Mouse (Mus musculus) testis, postnatal 10 days (tissue): ENCODE data around the gene Osbp2.

Experiments used
- DNase-seq: peaks from one replicate; pipeline ENCODE4 v3.0.0; 2021; ENCODE audit warnings: low spot score

Osbp2 gene

GRCm38 (mm10) chr11:3759433-3759832 is 104.3 kb downstream of the Osbp2 start:
- DNase-seq = no peak

- DNase-seq = no peak
Measured at GRCm38 (mm10) chr11:3755341-3755740, 108.4 kb downstream of the Osbp2 start.

GRCm38 (mm10) chr11:3754685-3755084 is 109.0 kb downstream of the Osbp2 start:
- no peak for DNase-seq

- DNase-seq = no peak
Measured at GRCm38 (mm10) chr11:3753897-3754296, 109.8 kb downstream of the Osbp2 start.

- no peak for DNase-seq
Measured at GRCm38 (mm10) chr11:3752766-3753165, 110.9 kb downstream of the Osbp2 start.

GRCm38 (mm10) chr11:3749831-3750230 is 113.9 kb downstream of the Osbp2 start:
- no peak for DNase-seq

GRCm38 (mm10) chr11:3742449-3742848 is 121.3 kb downstream of the Osbp2 start:
- no peak for DNase-seq

GRCm38 (mm10) chr11:3741183-3741582 is 122.5 kb downstream of the Osbp2 start:
- DNase-seq = no peak

GRCm38 (mm10) chr11:3738778-3739177 is 124.9 kb downstream of the Osbp2 start:
- no peak for DNase-seq

- no peak for DNase-seq
Measured at GRCm38 (mm10) chr11:3735715-3736114, 128.0 kb downstream of the Osbp2 start.

GRCm38 (mm10) chr11:3733933-3734636 is 129.6 kb downstream of the Osbp2 start:
- DNase-seq = no peak

- no peak for DNase-seq
Measured at GRCm38 (mm10) chr11:3731469-3731868, 132.2 kb downstream of the Osbp2 start.

- no peak for DNase-seq
Measured at GRCm38 (mm10) chr11:3727438-3728105, 136.1 kb downstream of the Osbp2 start.

GRCm38 (mm10) chr11:3725331-3726054 is 138.2 kb downstream of the Osbp2 start:
- no peak for DNase-seq

GRCm38 (mm10) chr11:3724726-3725125 is 139.0 kb downstream of the Osbp2 start:
- no peak for DNase-seq

GRCm38 (mm10) chr11:3723910-3724309 is 139.8 kb downstream of the Osbp2 start:
- DNase-seq = no peak

GRCm38 (mm10) chr11:3722861-3723260 is 140.8 kb downstream of the Osbp2 start:
- DNase-seq = no peak

- DNase-seq = no peak
Measured at GRCm38 (mm10) chr11:3722036-3722435, 141.7 kb downstream of the Osbp2 start.

GRCm38 (mm10) chr11:3716662-3717061 is 147.0 kb downstream of the Osbp2 start:
- DNase-seq = no peak

- DNase-seq = peak; percentile 79
Measured at GRCm38 (mm10) chr11:3714486-3714885, 149.2 kb downstream of the Osbp2 start.

- no peak for DNase-seq
Measured at GRCm38 (mm10) chr11:3710203-3710602, 153.5 kb downstream of the Osbp2 start.

GRCm38 (mm10) chr11:3707057-3707456 is 156.6 kb downstream of the Osbp2 start:
- DNase-seq = no peak

GRCm38 (mm10) chr11:3704404-3704803 is 159.3 kb downstream of the Osbp2 start:
- no peak for DNase-seq
